Mouse (Mus musculus): Measurements from ENCODE around the gene Shprh. TPM values are rescaled to one million over a fixed set of nuclear protein-coding genes. Genes with fewer than 3 reads are reported as not detected.
"Not testable (repeated sequence)": the region's sequence is repeated elsewhere in the genome, so short reads cannot be mapped to it uniquely, and the experiment has no call there.

The Shprh gene
- polyA plus RNA-seq, 1 experiment from 2014 or later: 21.2 TPM

DNA sequence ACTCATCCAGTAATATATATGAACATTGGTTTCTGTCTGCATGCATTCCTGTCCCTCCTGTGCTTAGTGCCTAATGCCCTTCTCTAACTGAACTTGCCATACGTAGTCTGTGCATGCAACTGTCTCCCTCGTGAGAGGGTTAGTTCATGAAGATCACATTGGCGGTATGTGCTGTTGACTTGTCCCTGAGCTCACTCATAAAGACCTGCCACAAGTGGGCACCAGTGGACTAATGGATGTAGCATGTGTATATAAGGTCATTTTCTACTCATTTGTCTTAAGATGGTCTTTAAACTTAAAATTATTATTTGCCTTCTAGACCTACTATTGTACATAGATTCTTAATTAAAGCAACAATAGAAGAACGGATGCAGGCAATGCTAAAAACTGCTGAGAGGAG lies 62.8 kb downstream of the Shprh start:
- no peaks in the 10 kb centered on the region for H3K27me3 ChIP-seq (ENCODE audit: control insufficient read depth, insufficient read depth, low read depth, low read length)
- no peak overlapping the region for H3K9ac ChIP-seq (ENCODE audit: low read depth, low read length)
- peaks cover 35% of the 10 kb centered on the region for H3K36me3 ChIP-seq (ENCODE audit: control insufficient read depth, insufficient read depth, low read length)
- no peak overlapping the region for H3K4me2 ChIP-seq (ENCODE audit: low read length)
- H3K4me3 ChIP-seq (ENCODE audit: low read depth, low read length): no peak overlapping the region
- WGBS: 86% methylated on average over 4 of the region's 4 CpGs
- no peaks in the 10 kb centered on the region for H3K4me1 ChIP-seq (ENCODE audit: control insufficient read depth, insufficient read depth, low read length)
- no peak overlapping the region for H3K27ac ChIP-seq (ENCODE audit: low read length)
- no peak for ATAC-seq
- no peaks in the 10 kb centered on the region for H3K9me3 ChIP-seq (replicated peaks; ENCODE audit: control insufficient read depth, low read length, poor library complexity, severe bottlenecking)

DNA sequence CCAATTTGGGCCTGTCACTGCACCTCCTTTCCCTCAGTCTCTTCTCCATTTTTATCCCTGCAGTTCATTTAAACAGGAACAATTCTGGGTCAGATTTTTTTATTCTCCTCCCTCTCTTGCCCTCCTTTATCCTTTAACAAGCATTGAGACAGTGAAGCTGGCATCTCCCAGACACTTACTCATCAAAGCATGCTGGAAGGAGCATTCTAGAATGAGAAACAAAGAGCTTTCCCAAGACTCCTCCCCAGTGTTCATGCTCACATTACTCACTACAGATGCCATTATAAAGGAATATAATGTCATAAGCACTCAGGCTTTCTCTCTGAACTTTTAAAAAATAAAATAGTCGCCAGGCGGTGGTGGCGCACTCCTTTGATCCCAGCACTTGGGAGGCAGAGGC lies 77.2 kb downstream of the Shprh start:
- Histone ChIP-seq H3K4me2 (ENCODE audit: low read length) (no peak overlapping the region), H3K9ac (ENCODE audit: low read depth, low read length) (no peak overlapping the region), H3K27ac (ENCODE audit: low read length) (no peak overlapping the region), H3K36me3 (ENCODE audit: control insufficient read depth, insufficient read depth, low read length) (no peaks in the 10 kb centered on the region), H3K4me3 (ENCODE audit: low read depth, low read length) (no peak overlapping the region), H3K4me1 (ENCODE audit: control insufficient read depth, insufficient read depth, low read length) (no peaks in the 10 kb centered on the region), H3K27me3 (ENCODE audit: control insufficient read depth, insufficient read depth, low read depth, low read length) (no peaks in the 10 kb centered on the region), H3K9me3 (replicated peaks; ENCODE audit: control insufficient read depth, low read length, poor library complexity, severe bottlenecking) (no peaks in the 10 kb centered on the region)
- ATAC-seq: no peak
- WGBS: 91% methylated on average over 3 of the region's 3 CpGs

DNA sequence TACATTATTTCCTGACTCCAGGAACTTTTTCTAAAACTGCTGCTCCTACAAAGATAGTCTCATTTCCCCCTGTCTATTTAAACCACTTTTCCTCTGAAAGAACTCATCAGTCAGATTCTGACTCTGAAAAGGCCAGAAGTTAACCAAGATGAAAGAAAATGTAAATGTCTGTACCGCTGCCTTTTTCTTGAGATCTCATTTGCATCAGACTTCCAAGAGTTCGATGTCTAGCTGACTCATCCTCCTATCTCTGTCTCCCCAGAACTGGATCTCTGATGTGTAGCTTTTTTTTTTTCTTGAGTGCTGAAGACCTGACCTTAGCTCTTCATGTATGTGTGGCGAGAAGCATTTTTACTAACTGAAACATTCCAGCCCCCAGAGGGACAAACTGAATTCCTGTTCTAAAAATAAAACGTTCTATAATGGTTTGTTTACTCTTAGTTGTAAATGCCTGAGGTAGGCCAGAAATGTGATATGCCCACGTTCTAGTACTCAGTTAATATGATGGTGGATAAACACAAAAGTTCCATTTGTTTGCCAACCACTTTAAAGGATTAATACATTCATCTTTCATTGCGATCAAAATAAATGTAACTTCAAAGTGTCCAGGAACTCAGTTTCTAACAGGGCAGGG lies 80.4 kb downstream of the Shprh start:
- Histone ChIP-seq H3K4me3 (ENCODE audit: low read depth, low read length) (no peak overlapping the region), H3K4me1 (ENCODE audit: control insufficient read depth, insufficient read depth, low read length) (no peaks in the 10 kb centered on the region), H3K27ac (ENCODE audit: low read length) (no peak overlapping the region), H3K4me2 (ENCODE audit: low read length) (no peak overlapping the region), H3K27me3 (ENCODE audit: control insufficient read depth, insufficient read depth, low read depth, low read length) (no peaks in the 10 kb centered on the region), H3K36me3 (ENCODE audit: control insufficient read depth, insufficient read depth, low read length) (no peaks in the 10 kb centered on the region), H3K9me3 (replicated peaks; ENCODE audit: control insufficient read depth, low read length, poor library complexity, severe bottlenecking) (no peaks in the 10 kb centered on the region), H3K9ac (ENCODE audit: low read depth, low read length) (no peak overlapping the region)
- no peak for ATAC-seq
- 52% methylated on average over 6 of the region's 6 CpGs for WGBS

DNA sequence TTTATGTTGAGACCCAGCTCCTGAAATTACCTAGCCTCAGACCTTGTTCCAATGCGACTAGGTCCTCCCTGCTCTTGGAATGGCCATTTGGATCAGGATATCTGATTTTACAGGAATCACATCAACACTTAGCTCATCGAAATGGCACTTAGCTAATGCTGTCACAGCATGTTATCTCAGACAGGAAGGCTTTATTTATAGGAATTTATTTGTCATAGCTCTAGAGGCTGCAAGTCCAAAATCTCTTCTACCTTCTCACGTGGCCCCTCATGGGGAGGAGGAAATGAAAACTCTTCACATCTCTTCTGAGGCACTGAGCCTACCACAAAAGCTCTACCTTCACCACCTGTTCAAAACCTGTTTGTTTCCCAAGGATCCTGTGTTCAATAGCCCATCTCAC lies 84.0 kb downstream of the Shprh start:
- H3K4me2 ChIP-seq (ENCODE audit: low read length): no peak overlapping the region
- no peaks in the 10 kb centered on the region for H3K36me3 ChIP-seq (ENCODE audit: control insufficient read depth, insufficient read depth, low read length)
- ATAC-seq: no peak
- H3K27ac ChIP-seq (ENCODE audit: low read length): no peak overlapping the region
- H3K4me1 ChIP-seq (ENCODE audit: control insufficient read depth, insufficient read depth, low read length): no peaks in the 10 kb centered on the region
- WGBS: 78% methylated on average over 3 of the region's 3 CpGs
- no peaks in the 10 kb centered on the region for H3K27me3 ChIP-seq (ENCODE audit: control insufficient read depth, insufficient read depth, low read depth, low read length)
- no peak overlapping the region for H3K9ac ChIP-seq (ENCODE audit: low read depth, low read length)
- H3K4me3 ChIP-seq (ENCODE audit: low read depth, low read length): no peak overlapping the region
- no peaks in the 10 kb centered on the region for H3K9me3 ChIP-seq (replicated peaks; ENCODE audit: control insufficient read depth, low read length, poor library complexity, severe bottlenecking)

DNA sequence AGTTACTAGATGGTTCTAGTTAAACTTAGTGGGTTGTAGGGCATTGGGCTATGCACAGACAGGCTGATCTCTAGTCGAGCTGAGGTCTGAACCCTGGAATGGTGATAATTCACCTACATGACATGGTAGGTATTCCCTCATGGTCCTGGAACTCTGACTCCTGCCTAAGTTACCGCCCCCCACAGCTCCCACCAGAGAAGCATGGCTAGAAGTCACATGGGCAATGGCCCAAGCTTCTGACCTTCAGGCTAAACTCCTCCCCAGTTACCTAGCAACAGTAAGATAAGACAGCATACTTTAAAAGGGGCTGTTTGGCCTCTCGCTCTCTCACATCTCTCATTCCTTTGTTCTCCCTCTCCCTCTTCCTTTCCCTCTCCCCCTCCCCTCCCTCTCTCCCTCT lies 93.8 kb downstream of the Shprh start:
- H3K4me2 ChIP-seq (ENCODE audit: low read length); H3K4me1 ChIP-seq (ENCODE audit: control insufficient read depth, insufficient read depth, low read length); H3K9ac ChIP-seq (ENCODE audit: low read depth, low read length); ATAC-seq; H3K36me3 ChIP-seq (ENCODE audit: control insufficient read depth, insufficient read depth, low read length); H3K27ac ChIP-seq (ENCODE audit: low read length); H3K27me3 ChIP-seq (ENCODE audit: control insufficient read depth, insufficient read depth, low read depth, low read length); H3K9me3 ChIP-seq (replicated peaks; ENCODE audit: control insufficient read depth, low read length, poor library complexity, severe bottlenecking); H3K4me3 ChIP-seq (ENCODE audit: low read depth, low read length): not testable (repeated sequence)
- WGBS: 50% methylated on average over 3 of the region's 3 CpGs

DNA sequence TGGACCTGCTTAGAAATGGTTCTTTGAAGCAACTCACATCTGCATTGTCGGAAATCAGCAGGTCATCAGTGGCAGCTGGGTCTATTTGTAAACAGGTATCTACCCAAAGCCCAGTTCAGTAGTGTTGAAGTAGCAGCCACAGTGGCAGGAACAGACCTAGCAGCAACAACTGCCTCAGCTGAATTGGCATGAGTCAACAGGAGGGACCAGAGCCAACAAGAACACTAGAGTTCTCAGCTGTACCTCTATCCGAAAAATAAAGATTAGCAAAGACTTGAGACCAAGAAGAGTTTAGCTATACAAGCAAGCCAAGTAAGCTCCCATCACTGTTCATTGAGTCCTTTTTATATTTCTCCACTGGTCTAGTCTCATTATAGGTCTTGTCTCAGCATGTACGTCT lies 99.0 kb downstream of the Shprh start:
- no peak overlapping the region for H3K4me3 ChIP-seq (ENCODE audit: low read depth, low read length)
- no peaks in the 10 kb centered on the region for H3K36me3 ChIP-seq (ENCODE audit: control insufficient read depth, insufficient read depth, low read length)
- no peak for ATAC-seq
- H3K9ac ChIP-seq (ENCODE audit: low read depth, low read length): no peak overlapping the region
- H3K4me1 ChIP-seq (ENCODE audit: control insufficient read depth, insufficient read depth, low read length): no peaks in the 10 kb centered on the region
- H3K27me3 ChIP-seq (ENCODE audit: control insufficient read depth, insufficient read depth, low read depth, low read length): no peaks in the 10 kb centered on the region
- no peaks in the 10 kb centered on the region for H3K9me3 ChIP-seq (replicated peaks; ENCODE audit: control insufficient read depth, low read length, poor library complexity, severe bottlenecking)
- H3K27ac ChIP-seq (ENCODE audit: low read length): no peak overlapping the region
- 87% methylated on average over 3 of the region's 3 CpGs for WGBS
- H3K4me2 ChIP-seq (ENCODE audit: low read length): no peak overlapping the region

DNA sequence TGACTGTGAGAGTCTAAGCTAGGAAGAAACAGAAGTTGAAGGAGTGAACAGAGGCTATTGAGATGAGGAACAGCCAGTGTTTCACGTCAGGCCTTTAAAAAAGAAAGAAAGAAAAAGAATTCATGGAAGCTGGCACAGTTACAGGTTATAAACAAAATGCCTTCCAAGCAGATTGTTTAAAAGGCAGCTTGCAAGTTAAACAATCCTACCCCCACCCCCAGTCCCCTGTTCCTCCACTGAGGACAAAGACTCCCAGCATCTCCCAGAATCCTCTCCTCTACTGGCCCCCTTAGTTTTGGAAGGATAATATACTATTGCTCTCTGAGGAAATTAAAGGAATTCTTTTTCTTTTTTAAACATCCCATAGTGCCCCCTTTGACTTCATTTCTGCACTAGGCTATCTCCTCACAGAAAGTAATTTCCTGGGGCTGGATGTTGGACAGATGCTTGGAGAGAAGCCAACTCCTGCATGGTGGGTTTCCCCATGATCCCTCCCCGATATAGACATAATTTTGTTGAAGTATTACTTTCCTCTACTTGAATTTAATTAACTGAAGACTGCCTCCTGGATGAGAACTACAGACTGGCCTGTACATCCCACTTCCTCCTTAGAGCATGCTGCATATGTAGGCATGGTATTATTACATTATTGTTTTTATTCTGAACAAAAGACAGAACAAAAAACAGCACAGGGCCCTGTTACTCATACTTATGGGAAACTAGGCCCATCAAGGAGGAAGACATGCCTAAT lies 101.2 kb downstream of the Shprh start:
- Histone ChIP-seq H3K9me3 (replicated peaks; ENCODE audit: control insufficient read depth, low read length, poor library complexity, severe bottlenecking) (no peaks in the 10 kb centered on the region), H3K4me1 (ENCODE audit: control insufficient read depth, insufficient read depth, low read length) (no peaks in the 10 kb centered on the region), H3K4me3 (ENCODE audit: low read depth, low read length) (no peak overlapping the region), H3K4me2 (ENCODE audit: low read length) (no peak overlapping the region), H3K36me3 (ENCODE audit: control insufficient read depth, insufficient read depth, low read length) (no peaks in the 10 kb centered on the region), H3K27ac (ENCODE audit: low read length) (no peak overlapping the region), H3K27me3 (ENCODE audit: control insufficient read depth, insufficient read depth, low read depth, low read length) (no peaks in the 10 kb centered on the region), H3K9ac (ENCODE audit: low read depth, low read length) (no peak overlapping the region)
- ATAC-seq: no peak
- WGBS: 54% methylated on average over 2 of the region's 2 CpGs

DNA sequence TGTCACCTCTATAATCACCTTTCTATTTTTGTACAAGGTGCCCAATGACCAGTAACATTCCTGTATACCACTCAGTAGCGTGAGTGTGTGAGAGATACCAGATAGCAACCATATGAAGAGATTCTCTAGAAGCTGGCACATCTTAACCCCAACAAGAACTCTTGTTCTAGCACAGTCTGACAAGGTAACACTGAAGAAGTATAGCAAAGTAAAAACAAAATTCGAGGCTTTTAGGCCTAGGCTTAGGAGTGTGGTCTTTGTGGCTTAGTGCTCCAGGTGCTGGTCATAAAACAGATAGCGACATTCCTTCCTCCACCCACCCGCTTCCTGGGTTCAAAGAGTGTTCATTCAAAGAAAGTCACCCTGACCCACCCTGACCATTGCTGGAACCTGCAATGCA lies 104.4 kb downstream of the Shprh start:
- not testable (repeated sequence) for H3K9me3 ChIP-seq (replicated peaks; ENCODE audit: control insufficient read depth, low read length, poor library complexity, severe bottlenecking); H3K4me2 ChIP-seq (ENCODE audit: low read length); H3K27me3 ChIP-seq (ENCODE audit: control insufficient read depth, insufficient read depth, low read depth, low read length); H3K4me1 ChIP-seq (ENCODE audit: control insufficient read depth, insufficient read depth, low read length); H3K9ac ChIP-seq (ENCODE audit: low read depth, low read length); H3K4me3 ChIP-seq (ENCODE audit: low read depth, low read length); H3K27ac ChIP-seq (ENCODE audit: low read length); H3K36me3 ChIP-seq (ENCODE audit: control insufficient read depth, insufficient read depth, low read length); ATAC-seq
- 94% methylated on average over 4 of the region's 4 CpGs for WGBS

DNA sequence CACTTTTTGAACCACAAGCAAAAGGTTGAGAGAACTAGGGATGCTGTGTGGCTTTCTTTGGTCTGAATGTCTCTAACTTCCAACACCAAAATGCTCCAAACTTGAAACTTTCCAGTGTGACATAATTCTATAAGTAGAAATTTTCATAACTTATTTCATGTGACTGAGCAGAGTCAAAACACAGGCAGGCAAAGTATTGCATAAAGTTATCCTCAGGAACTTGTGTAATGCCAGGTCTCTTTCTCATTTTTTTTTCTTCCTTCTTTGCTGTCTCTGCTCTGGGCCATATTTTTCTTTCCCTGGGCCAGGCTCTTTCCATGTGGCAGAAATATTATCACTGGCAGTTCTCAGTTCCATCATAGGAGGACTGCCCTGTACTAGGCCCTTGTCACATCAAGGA lies 110.9 kb downstream of the Shprh start:
- ATAC-seq: no peak
- Histone ChIP-seq H3K27ac (ENCODE audit: low read length) (no peak overlapping the region), H3K4me1 (ENCODE audit: control insufficient read depth, insufficient read depth, low read length) (no peaks in the 10 kb centered on the region), H3K9ac (ENCODE audit: low read depth, low read length) (no peak overlapping the region), H3K27me3 (ENCODE audit: control insufficient read depth, insufficient read depth, low read depth, low read length) (no peaks in the 10 kb centered on the region), H3K9me3 (replicated peaks; ENCODE audit: control insufficient read depth, low read length, poor library complexity, severe bottlenecking) (no peaks in the 10 kb centered on the region), H3K36me3 (ENCODE audit: control insufficient read depth, insufficient read depth, low read length) (no peaks in the 10 kb centered on the region), H3K4me3 (ENCODE audit: low read depth, low read length) (no peak overlapping the region), H3K4me2 (ENCODE audit: low read length) (no peak overlapping the region)

Data from midbrain, embryonic 16.5 days (tissue).